Mouse (Mus musculus) erythroblast, embryonic 14.5 days (primary cell): ENCODE measurements at regions not wholly inside any gene's neighbourhood (a gene's known extent, or its start where the extent isn't known, plus 50 kb on each side); places are given as distances from the start of the nearest gene placed in this dataset.

Source experiments
- GATA1 ChIP-seq: IDR thresholded peaks from 2 replicates; pipeline ENCODE4 v1.6.1; 2012; ENCODE audit warnings: low read length, inconsistent platforms, mixed read lengths
- TAL1 ChIP-seq: IDR thresholded peaks from 3 replicates; pipeline ENCODE4 v1.6.1; 2012; ENCODE audit warnings: low read length, inconsistent platforms, mixed read lengths

DNA sequence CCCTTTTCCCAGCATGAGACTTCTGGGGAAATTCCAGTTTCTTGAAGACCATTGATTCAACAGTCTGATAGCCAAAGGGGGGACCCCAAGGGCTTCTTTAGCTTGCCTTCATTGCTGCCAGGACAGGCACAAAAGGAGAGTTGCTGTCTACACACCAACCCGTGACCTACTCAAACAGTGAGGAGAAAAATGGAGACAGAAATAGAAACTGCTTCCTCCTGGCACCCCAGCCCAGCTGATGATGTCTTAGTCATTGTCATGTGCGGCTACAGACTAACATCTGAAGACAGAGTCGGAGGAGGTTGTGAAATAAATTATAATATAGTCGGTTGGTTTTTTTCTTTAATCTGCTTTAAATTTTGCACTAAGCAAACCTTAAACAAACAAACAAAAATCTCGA lies 243.2 kb upstream of the Jmjd1c start:
- TF ChIP-seq GATA1 = no peak
- no peak for TF ChIP-seq TAL1
